8 mouse cellular contexts compared by ENCODE assay signal in genomic region chr9:122018782-122019395, GRCm38 (mm10). TPM values are rescaled to one million over a fixed set of nuclear protein-coding genes. Genes with fewer than 3 reads are reported as not detected.
A peak's percentile ranks its signal among the peaks of the same experiment; 100 is the strongest.
DNase-seq lines count a peak whose midpoint lies in the region; ATAC-seq and TF ChIP-seq lines count a peak whose summit lies in the region.

No protein-coding gene starts in this region.

- DNase-seq in spleen, adult 2 months (ENCODE audit: low read depth in 1 of 2, low spot score in 2 of 2), result peak in 1 of 2 experiments; percentile 13
- DNase-seq in spleen, postnatal 36 days (ENCODE audit: low spot score in 2 of 2), result no peak
- peak; percentile 90 for DNase-seq in cerebellum, adult 9-10 months
- peak; percentile 85 for DNase-seq in hindbrain, embryonic 14.5 days (ENCODE audit: low spot score)
- DNase-seq in limb, embryonic 11.5 days (ENCODE audit: low spot score), result peak; percentile 47
- DNase-seq in neural tube, embryonic 10.5 days (ENCODE audit: extremely low spot score, low spot score), result peak; percentile 45

- H3K36me3 ChIP-seq in spleen, adult 2 months (ENCODE audit: control insufficient read depth, insufficient read depth, low read length), result no peaks in the 10 kb centered on the region
- no peaks in the 10 kb centered on the region for H3K36me3 ChIP-seq in hindbrain, embryonic 14.5 days (replicated peaks; ENCODE audit: control insufficient read depth, insufficient read depth)
- no peaks in the 10 kb centered on the region for H3K36me3 ChIP-seq in limb, embryonic 11.5 days (ENCODE audit: control insufficient read depth, insufficient read depth, low read length)

- H3K9me3 ChIP-seq in hindbrain, embryonic 14.5 days (ENCODE audit: control insufficient read depth, low read length), result no peaks in the 10 kb centered on the region
- H3K9me3 ChIP-seq in limb, embryonic 11.5 days (ENCODE audit: control insufficient read depth, low read length), result no peaks in the 10 kb centered on the region

- 30% methylated on average over 8 of the region's 8 CpGs for WGBS in spleen, adult 2 months
- WGBS in hindbrain, embryonic 14.5 days, result 12% methylated on average over 8 of the region's 8 CpGs
- 34% methylated on average over 8 of the region's 8 CpGs for WGBS in limb, embryonic 11.5 days

- H3K4me1 ChIP-seq in spleen, adult 2 months (ENCODE audit: control insufficient read depth, insufficient read depth, insufficient read length), result no peaks in the 10 kb centered on the region
- peaks cover 9% of the 10 kb centered on the region for H3K4me1 ChIP-seq in hindbrain, embryonic 14.5 days (replicated peaks; ENCODE audit: control insufficient read depth, insufficient read depth, low read length)
- no peaks in the 10 kb centered on the region for H3K4me1 ChIP-seq in limb, embryonic 11.5 days (ENCODE audit: control insufficient read depth, insufficient read depth, low read length)

- H3K4me3 ChIP-seq in spleen, adult 2 months (ENCODE audit: extremely low read depth, insufficient read depth, insufficient read length), result no peak overlapping the region
- H3K4me3 ChIP-seq in hindbrain, embryonic 14.5 days (replicated peaks; ENCODE audit: low read length), result no peak overlapping the region
- H3K4me3 ChIP-seq in limb, embryonic 11.5 days (ENCODE audit: low read depth, low read length), result no peak overlapping the region

- H3K27me3 ChIP-seq in spleen, adult 2 months (ENCODE audit: control insufficient read depth, insufficient read depth, low read length), result no peaks in the 10 kb centered on the region
- no peaks in the 10 kb centered on the region for H3K27me3 ChIP-seq in hindbrain, embryonic 14.5 days (ENCODE audit: control insufficient read depth, insufficient read depth, low read length)
- no peaks in the 10 kb centered on the region for H3K27me3 ChIP-seq in limb, embryonic 11.5 days (ENCODE audit: control insufficient read depth, insufficient read depth, low read length)

- 0 out of 2 replicates have a peak overlapping the region, but pooled peaks have one; percentile 6 for H3K4me2 ChIP-seq in hindbrain, embryonic 14.5 days (replicated peaks)
- no peak overlapping the region for H3K4me2 ChIP-seq in limb, embryonic 11.5 days (ENCODE audit: low read depth, severe bottlenecking)

- TF ChIP-seq POLR2A in spleen, adult 2 months (IDR thresholded peaks at IDR 0.05; ENCODE audit: low read depth, low read length), result no peak

- TF ChIP-seq CTCF in spleen, adult 2 months (IDR thresholded peaks at IDR 0.05; ENCODE audit: extremely low read depth, insufficient read depth, insufficient read length, insufficient replicate concordance), result peak; percentile 17; the same call in 1 of the 2 replicates

- no peak overlapping the region for H3K9ac ChIP-seq in hindbrain, embryonic 14.5 days
- no peak overlapping the region for H3K9ac ChIP-seq in limb, embryonic 11.5 days (ENCODE audit: low read length)

- H3K27ac ChIP-seq in spleen, adult 2 months (ENCODE audit: insufficient read depth, low read length), result no peak overlapping the region
- H3K27ac ChIP-seq in hindbrain, embryonic 14.5 days, result peak overlapping the region; percentile 3; the same call in 1 of the 2 replicates
- no peak overlapping the region for H3K27ac ChIP-seq in limb, embryonic 11.5 days (replicated peaks; ENCODE audit: low read depth, low read length)

- peak; percentile 80; the same call in 1 of the 2 replicates for ATAC-seq in frontal cortex, adult (ENCODE audit: low TSS enrichment)
- ATAC-seq in hindbrain, embryonic 14.5 days (ENCODE audit: low FRiP score), result peak; percentile 82
- no peak for ATAC-seq in limb, embryonic 11.5 days (ENCODE audit: insufficient number of reproducible peaks, low FRiP score, low TSS enrichment, low read depth)
- ATAC-seq in erythroid progenitor cell, adult 5-6 weeks (replicated peaks; ENCODE audit: low FRiP score, poor library complexity, severe bottlenecking), result no peak

RNA-seq across cellular contexts. Expression of gene Pomgnt2, which starts 22.0 kb away (rescaled TPM):
- 2.8 and 3.2 TPM in 2 replicates for polyA plus RNA-seq in spleen, adult 2 months (2012; rRNA removed)
- 28.6 and 29.4 TPM in 2 replicates for polyA plus RNA-seq in hindbrain, embryonic 14.5 days (2014; fragmentation: Nextera tagmentation; extraction: Ambion mirVana)
- 7.9 and 9.5 TPM in 2 replicates for polyA plus RNA-seq in limb, embryonic 11.5 days (2014; fragmentation: Nextera tagmentation; extraction: Ambion mirVana)
- total RNA-seq in erythroid progenitor cell, adult 5-6 weeks (2015; ENCODE audit: low replicate concordance), result not detected in 2 replicates
- 0.64 TPM in 1 of 2 replicates, not detected in the other for total RNA-seq in erythroid progenitor cell, adult 5-6 weeks (2017; ENCODE audit: low replicate concordance)

Comparison
In these comparisons a context has a peak if more than half of its experiments do, and no peak if none do; other contexts are left out.
1. DNase-seq: peak in cerebellum, adult 9-10 months (single experiment), hindbrain, embryonic 14.5 days (single experiment), limb, embryonic 11.5 days (single experiment) and neural tube, embryonic 10.5 days (single experiment); none in spleen, postnatal 36 days (0 of 2).
2. ATAC-seq: peak in frontal cortex, adult (single experiment) and hindbrain, embryonic 14.5 days (single experiment); none in limb, embryonic 11.5 days (single experiment) and erythroid progenitor cell, adult 5-6 weeks (single experiment).